Mouse (Mus musculus): ENCODE data around the gene Tsga10. TPM values are rescaled to one million over a fixed set of nuclear protein-coding genes. Genes with fewer than 3 reads are reported as not detected.

The Tsga10 gene
- total and polyA plus RNA-seq, 3 experiments, result 0.47 to 0.57 (median 0.55) TPM

- TF ChIP-seq ZC3H11A (IDR thresholded peaks at IDR 0.05; ENCODE audit: low read depth, low read length) (no peak), ELF1 (IDR thresholded peaks at IDR 0.05; ENCODE audit: low read depth, low read length) (no peak), EP300 (IDR thresholded peaks at IDR 0.05; ENCODE audit: low read length) (no peak), JUN (IDR thresholded peaks at IDR 0.05; ENCODE audit: insufficient read depth, low read depth, low read length) (no peak), NELFE (IDR thresholded peaks at IDR 0.05; ENCODE audit: low read depth, low read length) (no peak), MAZ (IDR thresholded peaks at IDR 0.05; ENCODE audit: low read depth, low read length) (no peak), MAX (IDR thresholded peaks at IDR 0.05; ENCODE audit: low read length) (no peak), PAX5 (IDR thresholded peaks at IDR 0.05; ENCODE audit: low read length) (no peak), KAT2A (IDR thresholded peaks at IDR 0.05; ENCODE audit: insufficient replicate concordance, low read length) (no peak), NRF1 (IDR thresholded peaks at IDR 0.05; ENCODE audit: low read depth, low read length) (no peak), JUND (conservative IDR thresholded peaks at IDR 0.05; ENCODE audit: low read depth, low read length) (no peak), MXI1 (IDR thresholded peaks at IDR 0.05; ENCODE audit: low read depth, low read length) (no peak), ZMIZ1 (IDR thresholded peaks at IDR 0.05; ENCODE audit: low read depth, low read length) (no peak), TBP (conservative IDR thresholded peaks at IDR 0.05; ENCODE audit: low read depth, low read length) (no peak), SMC3 (IDR thresholded peaks at IDR 0.05; ENCODE audit: low read depth, low read length) (no peak), E2F4 (IDR thresholded peaks at IDR 0.05; ENCODE audit: insufficient replicate concordance, low read depth, low read length) (no peak)
- no peak overlapping the region for H3K9ac ChIP-seq (ENCODE audit: insufficient read depth, low read depth)
These were observed 33.6 kb upstream of the Tsga10 start for GRCm38 (mm10) chr1:37899816-37900215.

DNA sequence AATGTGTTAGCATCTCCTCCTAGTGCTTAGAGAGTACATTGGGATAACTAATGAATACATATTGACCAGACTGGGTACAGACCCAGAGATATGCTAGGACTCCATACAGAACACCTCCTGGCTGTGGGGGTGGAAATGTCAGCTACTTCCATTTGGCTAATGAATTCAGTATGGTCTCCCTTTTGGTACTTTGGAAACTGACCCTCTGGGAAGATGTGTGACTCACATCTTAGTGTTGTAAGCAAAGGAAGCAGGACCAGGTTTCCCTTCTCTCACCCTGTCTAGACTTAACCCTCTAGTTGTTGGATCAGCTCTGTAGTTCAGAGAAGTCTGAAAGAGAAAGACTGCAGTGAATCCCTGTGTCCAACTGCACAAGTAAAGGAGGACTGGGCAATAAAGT, 28.4 kb upstream of the Tsga10 start:
- dilution Hi-C loops (cut with MboI; ENCODE audit: extremely low pct_ligation_motif_present, extremely low pct_unique_long_range_greater_than_20kb, low sequenced_read_pairs), result no loop called here
- Histone ChIP-seq H3K4me1 (ENCODE audit: control insufficient read depth in 1 of 2, insufficient read depth in 2 of 2) (peaks cover 5 to 21% of the 10 kb centered on the region in 2 experiments; a peak in 3 of 4 replicates), H3K4me3 (replicated peaks in 1 of 3; ENCODE audit: low read depth in 2 of 3, low read length in 2 of 3, poor library complexity in 1 of 3) (no peak overlapping the region), H3K36me3 (replicated peaks in 1 of 2; ENCODE audit: control insufficient read depth in 1 of 2, insufficient read depth in 1 of 2, low read length in 1 of 2) (peaks cover 46 to 67% of the 10 kb centered on the region in 2 experiments), H3K79me2 (replicated peaks; ENCODE audit: control insufficient read depth, extremely low read depth, insufficient read depth, poor library complexity, severe bottlenecking) (peaks cover 23% of the 10 kb centered on the region), H3K9ac (ENCODE audit: insufficient read depth, low read depth) (no peak overlapping the region), H3K27ac (ENCODE audit: insufficient read depth, low read depth) (no peak overlapping the region), H3K4me2 (ENCODE audit: insufficient read depth, low read depth, poor library complexity, severe bottlenecking) (no peak overlapping the region), H3K27me3 (replicated peaks) (no peaks in the 10 kb centered on the region), H3K9me3 (replicated peaks; ENCODE audit: low read length) (no peaks in the 10 kb centered on the region)
- in situ Hi-C loops (cut with MboI; ENCODE audit: low pct_ligation_motif_present, low pct_unique_long_range_greater_than_20kb, low sequenced_read_pairs), result no loop called here
- no peak for TF ChIP-seq POLR2AphosphoS2 (IDR thresholded peaks at IDR 0.05; ENCODE audit: low read depth, low read length)
- TF ChIP-seq EP300 (IDR thresholded peaks at IDR 0.05; ENCODE audit: low read length), result no peak
- TF ChIP-seq TCF12 (IDR thresholded peaks at IDR 0.05; ENCODE audit: low read depth, low read length), result no peak
- TF ChIP-seq ZC3H11A (IDR thresholded peaks at IDR 0.05; ENCODE audit: low read depth, low read length), result no peak
- no peak for TF ChIP-seq IRF4 (IDR thresholded peaks at IDR 0.05; ENCODE audit: low read depth, low read length)
- TF ChIP-seq MAFK (IDR thresholded peaks at IDR 0.05; ENCODE audit: insufficient replicate concordance, low read length), result no peak
- DNase-seq (ENCODE audit: extremely low read depth), result no peak

More at GRCm38 (mm10) chr1:37899816-37900215, 33.6 kb upstream of the Tsga10 start:
- Histone ChIP-seq H3K27me3 (replicated peaks) (no peaks in the 10 kb centered on the region), H3K79me2 (replicated peaks; ENCODE audit: control insufficient read depth, extremely low read depth, insufficient read depth, poor library complexity, severe bottlenecking) (no peaks in the 10 kb centered on the region), H3K4me1 (ENCODE audit: control insufficient read depth in 1 of 2, insufficient read depth in 2 of 2) (no peaks in the 10 kb centered on the region), H3K27ac (ENCODE audit: insufficient read depth, low read depth) (no peak overlapping the region), H3K36me3 (replicated peaks in 1 of 2; ENCODE audit: control insufficient read depth in 1 of 2, insufficient read depth in 1 of 2, low read length in 1 of 2) (peaks cover 38 to 53% of the 10 kb centered on the region in 2 experiments), H3K9me3 (replicated peaks; ENCODE audit: low read length) (no peaks in the 10 kb centered on the region), H3K4me2 (ENCODE audit: insufficient read depth, low read depth, poor library complexity, severe bottlenecking) (no peak overlapping the region), H3K4me3 (replicated peaks in 1 of 3; ENCODE audit: low read depth in 2 of 3, low read length in 2 of 3, poor library complexity in 1 of 3) (no peak overlapping the region)
- dilution Hi-C loops (cut with MboI; ENCODE audit: extremely low pct_ligation_motif_present, extremely low pct_unique_long_range_greater_than_20kb, low sequenced_read_pairs) (no loop called here), in situ Hi-C loops (cut with MboI; ENCODE audit: low pct_ligation_motif_present, low pct_unique_long_range_greater_than_20kb, low sequenced_read_pairs) (no loop called here)
- no peak for DNase-seq (ENCODE audit: extremely low read depth)
